Mouse (Mus musculus): ENCODE results near the gene Gm11032.
"Not testable (repeated sequence)": the region's sequence is repeated elsewhere in the genome, so short reads cannot be mapped to it uniquely, and the experiment has no call there.

Gm11032 gene

GRCm38 (mm10) chr11:4620017-4620485 is at the start of gene Gm11032:
Gene Gm11032, plus strand, starts transcription at chr11:4620067.
- DNase-seq: no peak

- no peak for DNase-seq
Measured at GRCm38 (mm10) chr11:4571491-4571901, 48.4 kb upstream of the Gm11032 start.

DNA sequence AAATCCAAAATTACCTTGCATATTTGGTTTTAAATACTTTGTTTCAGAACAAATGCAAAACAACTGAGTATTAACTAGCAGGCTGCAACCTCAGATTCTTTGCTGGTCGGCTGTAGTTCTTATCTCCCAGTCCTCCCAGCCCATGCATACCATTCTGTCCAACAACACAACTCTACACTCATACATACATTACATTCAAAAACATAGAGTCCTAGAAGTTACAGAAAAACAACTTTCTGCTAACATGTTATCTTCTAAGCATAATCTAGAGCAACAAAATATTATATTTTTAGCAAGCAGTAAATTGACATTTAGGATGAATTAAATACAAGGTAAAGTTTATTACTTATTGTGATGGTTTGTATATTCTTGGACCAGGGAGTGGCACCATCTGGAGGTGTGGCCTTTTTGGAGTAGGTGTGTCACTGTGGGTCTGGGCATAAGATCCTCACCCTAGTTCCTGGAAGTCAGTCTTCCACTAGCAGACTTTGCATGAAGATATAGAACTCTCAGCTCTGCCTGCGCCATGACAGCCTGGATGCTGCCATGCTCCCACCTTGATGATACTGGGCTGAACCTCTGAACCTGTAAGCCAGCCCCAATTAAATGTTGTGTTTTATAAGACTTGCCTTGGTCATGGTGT is 43.7 kb upstream of the Gm11032 start:
- not testable (repeated sequence) for DNase-seq

DNA sequence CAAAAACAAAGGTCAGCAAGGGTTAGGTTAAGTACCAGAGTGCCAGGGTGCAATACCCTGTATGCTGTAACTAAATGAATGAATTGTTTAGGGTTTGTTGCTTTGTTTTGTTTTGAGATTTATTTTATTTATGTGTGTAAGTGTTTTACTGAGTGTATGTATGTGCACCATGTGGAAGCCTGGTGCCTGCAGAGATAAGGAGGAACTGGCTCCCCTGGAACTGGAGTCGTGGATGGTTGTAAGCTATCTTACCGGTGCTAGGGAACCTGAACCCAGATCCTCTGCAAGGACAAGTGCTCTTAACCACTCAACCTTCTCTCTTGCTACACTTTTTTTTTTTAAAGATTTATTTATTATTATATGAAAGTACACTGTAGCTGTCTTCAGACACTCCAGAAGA is 42.8 kb upstream of the Gm11032 start:
- no peak for DNase-seq

GRCm38 (mm10) chr11:4578682-4579081 is 41.2 kb upstream of the Gm11032 start:
- peak; percentile 45 for DNase-seq

DNA sequence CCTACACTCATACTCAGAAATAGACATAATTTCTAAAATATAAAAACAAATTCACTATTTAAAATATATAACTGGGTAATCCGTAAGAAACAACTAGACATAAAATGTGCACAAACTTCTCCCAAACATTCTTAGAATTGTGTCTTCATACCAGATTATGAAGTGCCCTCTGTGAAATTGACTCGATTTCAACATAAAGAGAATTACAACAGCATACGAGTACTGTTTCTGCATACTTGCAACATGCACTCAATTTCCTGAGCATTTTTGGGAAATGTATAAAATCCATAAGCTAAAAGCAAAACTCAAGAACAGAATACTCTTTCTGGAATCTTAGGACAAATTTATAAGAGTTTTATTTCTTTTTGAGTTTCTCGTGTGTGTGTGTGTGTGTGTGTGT is 28.1 kb upstream of the Gm11032 start:
- DNase-seq: no peak

- no peak for DNase-seq
Measured at GRCm38 (mm10) chr11:4593491-4593848, 26.4 kb upstream of the Gm11032 start.

GRCm38 (mm10) chr11:4593849-4594607 is 25.8 kb upstream of the Gm11032 start:
- peak; percentile 53 for DNase-seq

GRCm38 (mm10) chr11:4594608-4595500 is 25.0 kb upstream of the Gm11032 start, which contains the start of gene Mtmr3:
Gene Mtmr3, minus strand, starts transcription at chr11:4594863.
- DNase-seq: peak; percentile 98

GRCm38 (mm10) chr11:4598411-4598810 is 21.5 kb upstream of the Gm11032 start:
- no peak for DNase-seq

- no peak for DNase-seq
Measured at GRCm38 (mm10) chr11:4599916-4600315, 20.0 kb upstream of the Gm11032 start.

- no peak for DNase-seq
Measured at GRCm38 (mm10) chr11:4601890-4602289, 18.0 kb upstream of the Gm11032 start.

DNA sequence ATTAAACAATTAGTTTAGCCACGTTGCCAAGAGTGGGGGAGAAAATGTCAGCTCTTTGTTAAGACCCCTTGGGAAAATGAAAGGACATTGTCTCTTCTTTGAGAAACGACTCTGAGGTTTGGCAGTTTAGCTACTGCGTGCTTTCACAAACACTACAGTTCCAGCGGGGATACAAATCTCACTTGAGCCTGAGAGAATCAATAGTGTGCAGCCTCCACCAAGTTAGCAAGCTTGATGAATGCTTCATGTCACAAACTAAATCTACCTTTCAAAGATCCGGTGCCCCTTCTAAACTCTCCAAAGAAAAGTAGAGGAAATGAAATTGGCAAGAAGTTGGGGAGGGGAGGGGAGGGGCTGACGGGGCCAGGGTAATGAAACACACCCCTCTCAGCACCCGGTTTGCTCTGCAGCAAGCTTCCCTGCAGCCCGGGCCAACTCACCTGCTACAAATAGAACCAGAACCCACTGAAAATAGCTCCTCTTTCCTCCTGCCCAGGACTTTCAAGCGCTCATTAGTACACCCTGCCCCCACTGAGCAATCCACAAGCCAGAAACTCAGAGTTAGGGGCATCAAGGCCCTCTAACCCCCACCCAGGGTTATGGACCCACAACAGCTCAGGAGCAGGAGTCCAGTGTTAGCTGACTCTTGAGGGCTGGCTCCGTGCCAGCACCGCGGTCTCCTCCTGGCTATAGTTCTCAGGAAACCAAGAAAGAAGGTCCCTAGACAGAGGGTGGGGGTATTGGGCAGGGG is 17.0 kb upstream of the Gm11032 start:
- DNase-seq: peak; percentile 31

- DNase-seq: no peak
Measured at GRCm38 (mm10) chr11:4604441-4604840, 15.4 kb upstream of the Gm11032 start.

DNA sequence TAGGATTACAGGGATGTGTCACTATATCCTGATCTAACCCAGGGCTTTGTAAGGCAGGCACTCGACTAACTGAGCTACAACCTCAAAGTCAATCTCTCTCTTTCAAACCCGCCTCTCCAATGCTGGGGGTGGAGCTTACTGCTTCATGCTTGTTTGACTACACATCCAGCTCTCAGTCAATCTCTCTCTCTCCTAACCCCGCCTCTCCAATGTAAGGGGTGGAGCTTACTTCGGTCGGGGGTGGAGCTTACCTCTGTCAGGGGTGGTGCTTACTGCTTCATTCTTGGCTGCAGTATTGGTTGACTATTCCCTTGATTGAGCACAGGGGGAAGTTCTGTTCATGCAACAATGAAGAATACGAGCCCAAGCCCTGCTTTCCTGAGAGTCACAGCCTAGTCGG is 14.5 kb upstream of the Gm11032 start:
- DNase-seq: peak; percentile 59

GRCm38 (mm10) chr11:4606541-4606940 is 13.3 kb upstream of the Gm11032 start:
- DNase-seq: no peak

DNA sequence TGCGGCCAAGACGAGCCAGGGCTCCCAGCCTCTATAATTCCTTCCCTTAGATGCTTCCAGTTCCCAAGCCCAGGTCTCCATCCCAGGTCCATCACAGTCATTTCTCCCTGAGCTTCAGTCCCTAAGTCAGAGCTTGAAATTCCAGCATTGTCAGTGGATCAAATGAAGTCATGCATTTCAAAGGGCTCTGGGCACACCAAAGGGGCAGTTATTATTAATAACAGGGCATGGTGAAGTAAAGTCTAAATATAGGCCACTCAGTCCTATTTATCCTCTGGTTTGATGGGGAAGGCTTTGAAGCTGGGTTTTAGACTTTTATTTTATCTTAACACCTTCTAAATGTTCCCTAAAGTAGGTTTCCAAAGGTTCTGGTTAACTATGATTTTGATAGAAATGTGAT is 8.0 kb upstream of the Gm11032 start:
- no peak for DNase-seq

DNA sequence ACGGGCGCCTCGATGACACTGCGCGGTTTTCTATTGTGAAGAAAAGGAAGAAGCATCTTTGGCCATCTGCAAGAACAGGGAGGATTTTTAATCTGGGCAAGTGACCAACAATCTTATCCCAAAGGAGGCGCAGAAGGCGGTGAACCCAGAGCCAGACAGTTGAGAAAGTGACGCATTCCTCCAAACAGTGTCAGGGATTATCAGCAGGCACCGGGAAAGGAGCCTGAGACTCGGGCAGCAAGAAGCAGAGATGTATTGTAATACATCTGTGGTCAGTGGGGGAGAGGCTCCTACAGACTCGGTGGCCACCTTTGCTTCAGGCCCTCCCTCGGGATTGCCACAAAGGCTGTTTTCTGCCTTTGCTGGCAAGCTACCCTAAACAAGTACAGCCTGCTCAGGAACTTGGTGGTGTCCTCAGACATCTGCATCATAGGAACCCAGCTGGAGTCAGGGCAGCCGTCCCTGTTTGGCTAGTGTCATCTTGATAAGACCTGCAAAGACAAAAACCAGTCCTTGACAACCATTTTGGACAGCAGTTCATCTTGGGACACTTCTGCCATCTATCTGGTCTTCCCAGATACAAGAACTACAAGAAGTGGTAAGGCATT is 738 bp downstream of the Gm11032 start:
- DNase-seq: peak; percentile 41

DNA sequence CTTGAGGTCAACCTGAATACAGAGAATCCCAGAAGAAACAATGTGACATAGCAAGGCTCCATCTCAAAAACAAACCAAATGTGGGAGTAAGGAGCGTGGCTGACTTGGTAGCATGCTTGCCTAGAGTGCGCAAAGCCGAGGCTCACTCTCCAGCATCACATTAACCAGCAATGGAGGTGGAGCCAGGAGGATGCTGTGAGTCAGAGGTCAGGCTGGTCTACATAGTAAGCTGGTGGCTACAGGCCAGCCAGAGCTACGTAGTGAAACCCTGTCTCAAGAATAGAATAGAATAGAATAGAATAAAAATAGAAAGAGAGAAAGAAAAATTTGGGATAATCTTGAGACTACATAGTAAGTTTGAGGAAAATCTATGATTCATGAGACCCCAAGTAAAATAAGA is 2.0 kb downstream of the Gm11032 start:
- no peak for DNase-seq

- DNase-seq: no peak
Measured at GRCm38 (mm10) chr11:4622442-4622986, 2.6 kb downstream of the Gm11032 start.

GRCm38 (mm10) chr11:4622997-4623396 is 3.1 kb downstream of the Gm11032 start:
- DNase-seq: no peak

DNA sequence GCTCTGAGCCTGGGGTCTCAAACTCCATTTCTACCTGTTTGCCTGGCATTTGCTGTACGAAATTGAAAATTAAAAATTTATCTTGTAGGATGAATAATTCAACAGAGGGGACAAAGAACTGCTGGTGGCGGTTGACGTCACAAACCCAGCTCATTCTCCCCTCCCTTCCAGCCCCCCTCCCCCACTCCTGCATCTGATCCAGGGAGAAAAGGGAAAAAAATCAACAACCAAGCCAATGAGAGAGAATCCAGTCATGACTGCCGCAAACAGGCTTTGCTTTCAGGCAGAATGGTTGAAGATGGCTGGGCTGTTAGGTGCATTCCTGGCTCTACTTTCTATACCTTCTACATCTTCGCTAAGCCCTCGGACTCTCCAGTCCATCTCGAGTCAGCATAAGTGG is 6.1 kb downstream of the Gm11032 start:
- no peak for DNase-seq

Measured in lung, postnatal 10 days (tissue).